Mouse (Mus musculus) lung, adult 18-20 months (tissue): ENCODE data around the gene Gpr139.

Experiments used
- DNase-seq, 2 experiments: peaks; one replicate each; pipeline ENCODE4 v3.0.0; 2022; ENCODE audit warnings: mixed read lengths in 2 of 2

Gene Gpr139

GRCm38 (mm10) chr7:119184341-119185143 lies at the start of gene Gpr139:
Gene Gpr139 (minus strand): TSS chr7:119184603.
- DNase-seq: no peak

DNA sequence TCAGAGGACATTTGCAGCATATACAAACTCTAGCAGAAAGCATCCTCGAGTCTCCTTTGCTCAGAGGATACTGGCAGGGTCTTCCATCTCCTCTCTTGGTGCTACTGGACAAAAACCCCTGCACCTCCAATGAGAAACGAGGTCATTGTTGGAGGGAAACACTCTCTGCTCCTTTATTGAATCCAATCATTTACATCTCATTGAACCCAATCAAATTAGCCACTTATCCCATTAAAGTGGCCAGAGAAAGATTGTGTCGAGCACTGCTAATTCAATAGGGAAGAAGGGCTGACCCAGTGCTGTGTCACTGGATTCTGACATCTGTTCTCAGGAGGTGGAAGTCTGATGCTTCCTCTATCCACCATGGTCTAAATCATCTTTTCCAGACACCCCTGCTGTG lies 46.6 kb upstream of the Gpr139 start:
- DNase-seq: no peak

- DNase-seq: no peak
These were observed 38.3 kb upstream of the Gpr139 start for GRCm38 (mm10) chr7:119222706-119223105.

DNA sequence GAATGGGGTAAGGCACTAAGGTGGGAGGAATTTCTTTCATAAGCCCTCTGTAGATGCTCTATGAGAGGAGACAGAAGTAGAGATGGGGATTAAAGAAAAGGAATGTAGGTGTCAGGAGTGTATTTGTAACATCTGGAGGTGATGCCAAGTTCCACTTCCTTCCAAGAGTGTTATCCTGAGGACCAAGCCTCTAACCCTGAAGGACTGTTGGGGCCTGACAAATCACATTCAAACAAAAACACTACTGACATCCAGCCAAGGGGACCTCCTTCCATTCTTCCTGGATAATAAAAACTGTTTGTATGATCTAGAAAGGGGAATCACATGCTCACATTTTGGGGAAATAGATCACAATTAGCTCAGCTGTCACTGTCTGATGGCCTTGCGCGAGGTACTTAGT lies 34.7 kb upstream of the Gpr139 start:
- DNase-seq: no peak

DNA sequence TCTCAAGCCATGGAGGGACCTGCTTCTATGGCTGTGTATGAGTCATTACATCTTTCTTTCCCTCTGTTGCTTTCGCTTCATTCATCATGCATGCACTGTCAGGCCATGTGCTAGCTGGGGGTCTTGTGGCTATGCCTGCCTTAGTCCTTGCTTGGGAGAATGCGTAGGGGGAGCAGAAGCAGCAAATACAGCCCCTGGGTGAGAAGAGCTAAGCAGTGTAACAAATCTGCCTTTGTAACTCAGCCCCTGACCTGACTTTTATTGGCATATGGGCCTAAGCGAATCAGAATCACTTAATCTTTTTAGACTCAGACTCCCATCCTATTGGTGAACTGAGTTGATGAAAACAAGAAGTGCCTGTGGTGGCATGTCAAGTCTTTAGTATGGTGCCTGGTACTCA lies 22.8 kb upstream of the Gpr139 start:
- DNase-seq: no peak

- DNase-seq: no peak
These were observed 2.0 kb upstream of the Gpr139 start for GRCm38 (mm10) chr7:119186374-119186773.

DNA sequence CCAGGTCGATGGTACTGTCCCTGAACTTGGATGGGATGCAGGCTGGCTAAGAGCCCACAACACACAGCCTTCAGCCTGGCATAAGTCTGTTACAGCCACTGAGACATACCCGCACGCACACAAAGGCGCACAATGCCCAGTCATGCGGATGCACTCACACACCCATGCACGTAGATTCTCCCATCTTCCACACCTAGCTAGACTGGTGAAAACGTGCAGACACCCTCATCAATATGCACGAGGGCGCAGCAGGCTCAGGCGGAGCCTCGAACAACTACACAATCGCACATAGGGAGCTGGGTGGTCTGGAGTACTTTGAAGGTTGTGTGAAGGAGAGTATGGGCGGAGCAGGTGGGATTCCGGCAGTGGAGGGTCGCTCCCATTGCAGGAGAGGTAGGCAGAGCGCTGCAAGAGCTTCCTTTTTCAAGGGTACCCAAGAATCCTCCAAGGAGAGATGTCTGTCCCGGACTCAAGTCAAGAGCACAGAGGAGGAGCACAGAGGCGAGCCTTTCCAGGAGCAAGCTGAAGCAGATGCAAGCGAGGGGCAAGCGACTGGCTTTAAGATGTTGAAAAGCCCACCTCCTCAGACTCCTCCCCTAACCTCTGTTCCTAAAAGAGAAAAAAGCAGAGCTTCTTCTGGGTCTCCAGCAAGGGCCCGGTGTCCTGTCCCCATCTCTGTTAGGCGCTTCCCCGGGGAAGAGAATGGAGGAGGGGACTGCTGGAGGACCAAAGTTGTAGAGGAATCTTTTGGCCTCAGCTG lies 958 bp upstream of the Gpr139 start:
- no peak for DNase-seq

DNA sequence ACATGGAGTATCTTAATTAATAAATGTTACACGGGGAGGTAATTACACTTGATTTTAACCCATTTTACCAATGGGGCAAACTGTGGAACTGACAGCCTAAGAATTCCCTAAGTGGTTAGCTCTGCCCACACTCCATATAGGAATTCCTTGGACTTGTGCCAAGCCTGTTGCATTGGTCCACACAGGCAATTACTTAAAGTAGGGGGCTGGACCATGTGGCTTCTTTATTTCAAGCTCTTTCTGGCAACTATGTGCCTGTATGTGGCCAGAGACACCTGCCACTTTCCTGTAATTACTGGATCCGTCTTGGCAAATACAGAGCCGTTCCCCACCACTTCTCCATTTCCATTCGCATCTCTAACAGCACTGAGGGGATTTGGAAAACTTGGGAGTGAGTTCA lies 3.4 kb downstream of the Gpr139 start:
- no peak for DNase-seq

GRCm38 (mm10) chr7:119160015-119160414 lies 24.4 kb downstream of the Gpr139 start:
- no peak for DNase-seq

GRCm38 (mm10) chr7:119111771-119112170 lies 72.6 kb downstream of the Gpr139 start:
- no peak for DNase-seq

- DNase-seq: no peak
These were observed 78.5 kb downstream of the Gpr139 start for GRCm38 (mm10) chr7:119105878-119106277.

- DNase-seq: no peak
These were observed 87.8 kb downstream of the Gpr139 start for GRCm38 (mm10) chr7:119096583-119096982.
